Mouse (Mus musculus) liver, adult 2 months (tissue): ENCODE data around the gene Ing4.

ENCODE experiments used
- CTCF ChIP-seq: fragments of 200-500 bp; IDR thresholded peaks from 2 replicates; pipeline ENCODE4 v1.5.1; 2011; ENCODE audit warnings: low read depth, low read length, control low read depth
- POLR2A ChIP-seq: fragments of 200-500 bp; IDR thresholded peaks from 2 replicates; pipeline ENCODE4 v1.6.1; 2011; ENCODE audit warnings: low read length, control low read depth; ENCODE audit not compliant: insufficient read depth; ENCODE audit errors: extremely low read depth

- TF ChIP-seq CTCF, result no peak
- TF ChIP-seq POLR2A, result no peak
Observed at GRCm38 (mm10) chr6:125097951-125098350, 58.4 kb downstream of the Ing4 start.
